Mouse (Mus musculus) hindbrain, embryonic 12.5 days (tissue): ENCODE data around the gene Fam71a. TPM values are rescaled to one million over a fixed set of nuclear protein-coding genes. Genes with fewer than 3 reads are reported as not detected.

ENCODE experiments used
- polyA plus RNA-seq: library from polyadenylated mRNA; unstranded; fragments of >200 nt; fragmentation: Nextera tagmentation; extraction: Ambion mirVana; gene quantifications from 2 replicates; pipeline ENCODE4 v1.2.1, GENCODE M21; 2016

Gene Fam71a
- polyA plus RNA-seq, 1 experiment from 2014 or later = not detected

Other genes starting within 250 kb of the Fam71a start
- gene Angel2, start 239.7 kb downstream of the Fam71a start, polyA plus RNA-seq = 63.1 and 64.4 TPM in 2 replicates
- 81.0 and 94.6 TPM in 2 replicates for gene Vash2, start 185.5 kb downstream of the Fam71a start, polyA plus RNA-seq
- gene Flvcr1, start 138.7 kb downstream of the Fam71a start, polyA plus RNA-seq = 9.1 and 9.6 TPM in 2 replicates
- not detected in 2 replicates for gene Spata45, start 128.2 kb downstream of the Fam71a start, polyA plus RNA-seq
- 14.5 and 17.6 TPM in 2 replicates for gene Tatdn3, start 101.9 kb downstream of the Fam71a start, polyA plus RNA-seq
- 12.6 and 15.8 TPM in 2 replicates for gene Nsl1, start 101.8 kb downstream of the Fam71a start, polyA plus RNA-seq
- gene Batf3, start 67.0 kb downstream of the Fam71a start, polyA plus RNA-seq = 2.8 and 3.8 TPM in 2 replicates
- 1.9 and 2.7 TPM in 2 replicates for gene Atf3, start 53.2 kb upstream of the Fam71a start, polyA plus RNA-seq
- 81.0 and 87.3 TPM in 2 replicates for gene Nenf, start 153.4 kb upstream of the Fam71a start, polyA plus RNA-seq
- gene Tmem206, start 161.1 kb upstream of the Fam71a start, polyA plus RNA-seq = 34.2 and 35.1 TPM in 2 replicates
- gene Ppp2r5a, start 238.5 kb upstream of the Fam71a start, polyA plus RNA-seq = 13.9 and 14.9 TPM in 2 replicates